Mouse (Mus musculus) cerebellum, adult 9-10 months (tissue): ENCODE measurements at regions not wholly inside any gene's neighbourhood (a gene's known extent, or its start where the extent isn't known, plus 50 kb on each side); places are given as distances from the start of the nearest gene placed in this dataset.
"Not testable (repeated sequence)": the region's sequence is repeated elsewhere in the genome, so short reads cannot be mapped to it uniquely, and the experiment has no call there.

Experiments used
- DNase-seq: peaks from one replicate; pipeline ENCODE4 v3.0.0; 2022

DNA sequence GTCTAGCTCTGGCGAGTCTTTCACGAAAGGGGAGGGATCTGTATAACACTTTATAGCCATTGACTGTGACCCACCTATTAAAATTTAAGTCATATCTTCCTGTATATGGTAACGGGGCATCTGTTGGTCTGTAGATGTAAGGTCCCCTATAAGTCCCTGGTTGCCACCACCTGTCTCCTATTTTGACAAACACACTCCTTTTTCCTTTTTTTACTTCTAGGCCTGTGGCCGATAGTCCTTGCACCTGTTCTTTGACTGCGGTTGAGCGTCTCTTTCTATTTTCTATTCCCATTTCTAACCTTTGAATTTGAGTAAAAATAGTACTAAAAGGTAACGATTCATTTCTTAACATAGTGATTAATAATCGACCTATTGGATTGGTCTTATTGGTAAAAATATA is 1034.1 kb upstream of the Sel1l start:
- DNase-seq, result not testable (repeated sequence)

DNA sequence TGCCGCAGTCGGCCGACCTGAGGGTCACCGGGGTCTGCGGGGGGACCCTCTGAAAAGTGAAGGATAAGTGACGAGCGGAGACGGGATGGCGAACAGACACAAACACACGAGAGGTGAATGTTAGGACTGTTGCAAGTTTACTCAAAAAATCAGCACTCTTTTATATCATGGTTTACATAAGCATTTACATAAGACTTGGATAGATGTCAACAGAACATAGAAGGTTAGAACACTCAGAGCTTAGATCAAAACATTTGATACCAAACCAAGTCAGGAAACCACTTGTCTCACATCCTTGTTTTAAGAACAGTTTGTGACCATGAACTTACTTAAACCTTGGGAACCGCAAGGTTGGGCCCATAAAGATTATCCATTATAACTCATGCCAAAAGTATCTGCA is 1033.6 kb upstream of the Sel1l start:
- DNase-seq, result not testable (repeated sequence)

DNA sequence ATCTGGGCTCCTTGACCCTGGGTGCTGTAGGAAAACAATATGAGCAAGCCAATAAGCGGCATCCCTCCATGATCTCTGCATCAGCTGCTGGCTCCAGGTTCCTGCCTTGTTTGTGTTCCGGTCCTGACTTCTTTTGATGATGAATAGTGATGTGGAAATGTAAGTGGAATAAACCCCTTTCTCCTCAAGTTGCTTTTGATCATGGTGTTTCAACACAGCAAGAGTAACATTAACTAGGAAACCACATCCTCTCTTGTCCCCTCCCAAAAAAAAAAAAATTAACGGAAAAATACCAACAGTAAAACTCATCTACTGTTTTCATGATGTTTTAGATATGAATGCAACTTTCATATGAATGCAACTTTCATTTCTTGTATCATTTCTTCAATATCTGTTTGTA is 1024.6 kb upstream of the Sel1l start:
- no peak for DNase-seq

GRCm38 (mm10) chr12:92869336-92869735 is 1020.4 kb upstream of the Sel1l start:
- DNase-seq, result no peak

- no peak for DNase-seq
These were observed 974.3 kb upstream of the Sel1l start for GRCm38 (mm10) chr12:92823090-92823786.

DNA sequence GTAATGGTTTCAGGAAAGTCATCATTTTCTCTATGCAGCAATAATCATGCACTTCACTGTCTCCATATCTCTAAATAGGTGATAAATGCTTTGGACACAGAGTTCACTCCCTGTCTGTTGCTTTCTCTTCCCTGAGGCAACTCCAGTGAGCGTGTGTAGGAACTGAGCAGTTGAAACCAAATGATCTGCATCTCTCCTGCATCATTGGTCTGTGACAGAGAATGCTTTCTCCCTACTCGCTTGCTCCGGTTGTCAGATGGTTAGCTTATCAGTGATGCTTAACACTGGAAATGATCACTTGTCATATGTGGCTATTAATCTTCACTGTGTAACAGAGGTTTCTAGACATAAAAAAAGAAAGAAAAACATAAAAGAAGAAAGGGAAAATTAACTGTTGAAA is 969.7 kb upstream of the Sel1l start:
- DNase-seq, result no peak

DNA sequence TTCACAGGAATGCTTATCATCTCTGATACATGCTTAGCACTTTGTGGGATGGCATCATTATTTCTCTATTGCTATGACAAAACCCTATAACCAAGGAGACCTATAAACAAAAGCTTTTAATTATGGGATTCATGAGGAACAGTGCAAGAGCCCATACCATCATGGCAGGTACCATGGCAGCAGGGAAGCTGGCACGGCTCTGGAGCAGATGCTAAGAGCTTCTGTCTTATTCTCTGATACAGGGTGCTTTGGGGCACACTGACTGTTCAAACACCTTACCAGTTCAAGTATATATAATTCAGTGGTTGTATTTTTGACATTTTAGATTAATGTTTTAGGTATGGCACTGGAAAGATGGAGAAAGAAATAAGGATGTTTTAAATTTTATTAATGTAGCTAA is 952.2 kb upstream of the Sel1l start:
- DNase-seq, result peak; percentile 52

DNA sequence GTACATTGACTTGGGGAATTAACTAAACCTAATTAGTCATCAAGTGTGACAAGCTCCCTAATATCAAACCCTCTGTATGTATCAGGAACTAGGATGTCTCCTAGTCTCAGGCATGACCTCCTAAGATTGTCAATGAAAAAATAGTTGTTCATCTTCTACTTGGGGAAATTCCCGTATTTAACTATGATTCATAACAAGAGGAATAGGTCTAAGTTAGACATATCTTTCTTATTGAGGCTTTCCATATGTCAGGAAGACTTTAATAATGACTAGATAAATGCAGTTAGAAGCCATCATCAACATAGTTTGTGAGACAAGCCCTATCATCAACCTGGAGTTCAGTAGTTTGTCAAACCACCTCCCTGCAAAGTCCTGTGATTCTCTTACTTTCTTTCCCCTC is 934.4 kb upstream of the Sel1l start:
- no peak for DNase-seq

GRCm38 (mm10) chr12:92779695-92780292 is 930.8 kb upstream of the Sel1l start:
- DNase-seq, result no peak

GRCm38 (mm10) chr12:92775668-92776067 is 926.7 kb upstream of the Sel1l start:
- no peak for DNase-seq

- no peak for DNase-seq
These were observed 899.6 kb upstream of the Sel1l start for GRCm38 (mm10) chr12:92748576-92748975.

- no peak for DNase-seq
These were observed 891.9 kb upstream of the Sel1l start for GRCm38 (mm10) chr12:92740818-92741217.

DNA sequence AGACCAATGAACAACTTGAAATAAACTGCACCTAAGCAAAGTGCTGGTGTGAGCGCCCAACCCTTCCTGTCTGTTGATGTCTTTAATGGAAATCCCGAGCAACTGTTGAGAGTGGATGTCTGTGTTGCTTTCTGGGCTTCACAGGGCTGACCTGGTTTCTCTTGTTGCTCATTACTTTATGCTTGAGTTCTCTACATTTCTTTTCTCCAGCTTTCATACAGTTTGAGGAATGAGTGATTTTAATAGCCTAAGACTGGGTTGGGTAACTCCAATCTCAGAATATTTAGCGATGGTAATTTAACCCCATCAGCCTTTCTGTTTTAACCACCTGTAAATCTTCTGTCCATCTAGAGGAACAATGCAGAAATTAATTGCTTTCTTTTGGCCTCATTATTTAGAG is 890.2 kb upstream of the Sel1l start:
- no peak for DNase-seq

DNA sequence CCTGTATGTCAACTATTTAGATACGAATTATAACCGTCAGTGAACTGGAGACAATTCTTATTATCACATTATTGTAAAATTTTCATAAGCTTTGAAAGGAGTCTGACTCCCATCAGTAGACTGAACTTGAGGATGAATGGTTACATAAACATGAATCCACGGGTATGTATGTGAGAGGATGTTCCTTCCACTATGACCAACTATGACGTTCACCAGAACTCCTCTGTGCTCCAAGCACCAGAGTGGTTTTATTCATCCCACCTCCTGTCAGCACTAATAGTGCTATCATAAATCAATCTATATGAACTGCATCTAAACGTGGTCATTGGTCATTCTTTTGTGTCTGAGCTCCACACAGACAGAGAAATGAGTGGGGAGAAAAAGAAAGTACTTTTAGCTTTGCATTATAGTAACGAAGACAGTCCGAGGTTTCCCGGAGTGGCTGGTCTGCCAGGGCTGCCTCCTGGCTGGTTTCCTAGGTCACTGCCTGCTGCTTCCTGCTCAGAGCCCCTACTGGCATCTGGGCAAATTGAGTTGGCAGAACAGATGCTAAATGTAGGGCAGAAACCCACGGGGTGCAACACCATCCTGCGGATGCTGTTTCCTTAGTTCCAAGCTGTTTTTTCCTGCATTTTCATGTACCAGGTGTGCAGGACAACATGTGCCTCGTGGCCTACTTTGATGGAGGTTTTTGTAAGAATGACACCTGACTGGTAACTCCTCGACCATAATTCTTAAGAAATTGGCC is 888.8 kb upstream of the Sel1l start:
- peak; percentile 96 for DNase-seq

GRCm38 (mm10) chr12:92723022-92723421 is 874.1 kb upstream of the Sel1l start:
- no peak for DNase-seq

DNA sequence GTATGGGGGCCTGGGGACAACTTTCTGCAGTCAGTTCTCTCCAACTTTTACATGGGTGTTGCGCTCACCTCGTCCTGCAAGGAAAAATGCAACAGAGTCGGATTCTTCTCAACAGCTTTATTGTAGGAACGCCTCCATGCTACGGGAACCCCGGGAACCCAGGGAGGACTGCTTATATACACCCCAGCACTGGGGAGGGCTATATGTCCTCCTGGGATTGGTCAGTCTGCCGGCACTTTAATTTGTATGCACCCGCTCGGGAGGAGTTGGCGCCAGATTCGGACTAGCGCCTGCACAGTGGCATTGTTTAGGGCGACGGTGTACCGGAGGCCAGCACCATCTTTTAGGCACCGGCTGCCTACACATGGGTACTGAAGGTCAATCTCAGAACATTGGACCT is 864.5 kb upstream of the Sel1l start:
- no peak for DNase-seq

DNA sequence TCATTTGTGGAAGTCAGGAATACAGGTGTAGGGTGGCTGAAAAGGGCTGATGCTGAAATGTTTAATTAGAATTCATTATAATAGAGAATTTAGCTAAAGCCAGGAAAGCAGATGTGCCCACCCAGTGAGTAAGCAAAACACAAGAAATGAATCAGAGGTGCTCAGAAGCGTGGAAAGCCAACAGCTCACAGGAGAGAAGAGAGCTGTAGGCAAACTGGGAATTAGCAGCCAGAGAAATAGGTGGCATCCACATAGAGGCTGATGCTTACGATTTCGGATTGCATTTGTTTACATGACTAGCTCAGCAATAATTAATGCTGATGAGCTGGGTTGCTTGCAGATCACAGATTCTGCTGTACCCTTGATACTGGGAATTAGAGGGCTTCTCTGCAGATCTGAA is 859.5 kb upstream of the Sel1l start:
- no peak for DNase-seq

- DNase-seq, result no peak
These were observed 854.8 kb upstream of the Sel1l start for GRCm38 (mm10) chr12:92703731-92704130.

- DNase-seq, result no peak
These were observed 844.0 kb upstream of the Sel1l start for GRCm38 (mm10) chr12:92692956-92693355.

DNA sequence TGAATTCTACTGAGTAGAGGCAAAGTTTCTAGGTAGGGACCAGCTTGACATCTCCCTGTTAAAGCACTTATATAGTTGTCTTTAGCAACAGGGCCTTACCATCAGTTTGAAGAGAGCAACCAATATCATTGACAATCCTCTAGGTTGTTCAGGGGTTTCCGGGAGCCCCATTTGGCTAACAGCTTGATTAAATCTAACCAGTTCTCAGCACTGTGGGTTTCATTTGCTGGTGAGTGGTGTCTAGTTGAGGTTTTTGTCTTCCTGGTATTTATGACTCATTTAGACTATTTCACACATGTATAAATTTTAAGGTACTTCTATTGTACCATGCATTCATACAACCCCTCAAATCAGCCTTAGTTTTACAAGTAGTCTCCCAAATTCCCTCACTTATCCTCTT is 823.4 kb upstream of the Sel1l start:
- no peak for DNase-seq

- no peak for DNase-seq
These were observed 797.7 kb upstream of the Sel1l start for GRCm38 (mm10) chr12:92646634-92647033.

GRCm38 (mm10) chr12:92645006-92645624 is 796.2 kb upstream of the Sel1l start:
- peak; percentile 23 for DNase-seq

DNA sequence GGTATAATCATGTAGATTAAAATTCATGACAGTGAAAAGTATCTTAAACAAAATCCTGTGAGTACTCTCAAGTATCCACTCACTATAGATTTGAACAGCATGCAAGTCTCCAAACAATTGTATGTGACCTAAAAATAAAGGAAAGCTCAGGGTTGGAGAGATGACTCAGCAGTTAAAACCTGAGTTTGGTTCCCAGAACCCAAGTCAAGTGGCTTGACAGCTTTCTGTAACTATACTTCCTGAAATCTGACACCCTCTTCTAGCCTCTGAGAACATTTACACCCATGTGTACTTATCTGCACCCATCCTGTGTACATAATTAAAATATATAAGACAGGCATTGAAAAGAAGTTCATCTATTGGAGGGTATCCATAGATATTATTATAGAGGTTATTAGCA is 770.2 kb upstream of the Sel1l start:
- no peak for DNase-seq

DNA sequence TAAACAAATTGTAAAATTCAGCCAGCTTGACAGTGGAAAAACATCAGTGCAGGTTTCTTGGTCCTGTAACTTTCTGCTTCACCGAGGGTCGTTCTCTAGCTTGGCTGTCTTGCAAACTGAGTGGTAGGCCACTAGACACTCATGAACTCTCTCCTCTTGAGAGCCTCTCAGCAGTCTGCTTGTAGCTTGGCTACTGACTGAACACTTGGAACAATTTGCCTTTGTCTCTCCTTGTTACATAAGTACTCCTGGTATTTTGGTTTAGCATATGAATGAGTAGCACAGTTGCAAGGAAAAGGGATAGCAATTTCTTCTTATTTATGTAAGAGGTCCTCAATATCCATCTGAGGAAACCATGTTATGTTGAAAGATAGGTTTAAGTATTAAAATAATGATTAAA is 769.6 kb upstream of the Sel1l start:
- peak; percentile 14 for DNase-seq
